Mouse (Mus musculus) thymus, postnatal 25 days (tissue): ENCODE measurements around the gene Coro1c.

Experiments used
- DNase-seq: peaks from one replicate; pipeline ENCODE4 v3.0.0; 2022

Gene Coro1c

DNA sequence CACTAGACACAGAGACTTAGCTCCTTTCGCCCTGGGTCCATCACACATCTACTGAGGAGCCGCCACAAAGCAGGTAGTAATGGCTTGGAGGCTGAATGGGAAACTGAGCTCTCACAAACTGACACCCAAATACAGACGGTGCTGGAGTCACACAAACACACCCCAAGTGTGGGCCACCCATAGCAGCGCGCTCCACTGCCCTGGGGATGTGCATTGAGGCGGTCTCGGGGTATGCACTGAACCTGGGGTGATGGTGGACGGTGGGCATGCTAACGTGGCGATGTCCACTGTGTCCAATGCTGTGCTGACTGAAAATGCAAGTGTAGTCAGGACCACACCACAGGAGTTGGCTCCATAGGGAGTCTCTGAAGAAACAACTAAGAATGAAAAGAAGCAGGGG is 53.4 kb downstream of the Coro1c start:
- no peak for DNase-seq

DNA sequence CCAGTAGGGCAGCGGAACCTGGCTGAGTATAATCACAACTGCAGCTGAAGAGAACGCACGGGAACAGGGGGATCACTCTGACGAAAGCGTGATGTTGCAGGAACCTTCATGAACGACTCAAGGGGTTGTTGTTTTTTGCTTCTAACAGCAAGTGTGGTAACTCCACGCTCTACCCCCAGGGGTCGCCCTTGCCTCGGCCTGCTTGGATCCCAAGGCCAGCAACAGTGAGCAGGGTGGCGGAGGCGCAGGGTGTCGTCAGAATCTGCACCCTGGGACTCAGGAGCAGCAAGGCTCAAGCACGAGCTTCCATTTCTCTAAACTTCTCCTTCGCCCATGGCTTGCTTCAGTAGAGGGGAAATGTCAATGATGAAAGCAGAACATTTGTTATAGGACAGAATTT is 54.1 kb downstream of the Coro1c start:
- DNase-seq = peak; percentile 89

DNA sequence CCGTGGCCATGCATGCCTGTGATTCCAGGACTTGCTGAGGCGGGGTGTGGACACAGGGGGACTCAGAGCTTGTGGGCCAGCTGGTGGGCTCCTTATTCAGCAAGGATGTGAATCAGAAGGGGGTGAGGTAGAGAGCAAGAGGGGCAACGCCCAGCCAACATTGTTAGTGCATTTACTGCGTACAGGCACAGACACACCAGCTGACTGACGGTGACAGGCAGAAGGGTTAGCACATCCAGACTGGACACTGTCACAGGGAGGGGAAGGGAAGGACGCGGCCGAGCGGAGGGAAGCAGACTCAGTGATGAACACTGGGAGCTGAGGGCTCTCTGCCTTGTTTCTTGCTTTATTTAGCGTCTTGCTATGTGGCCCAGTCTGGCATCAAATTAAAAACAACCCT is 55.0 kb downstream of the Coro1c start:
- DNase-seq = no peak

DNA sequence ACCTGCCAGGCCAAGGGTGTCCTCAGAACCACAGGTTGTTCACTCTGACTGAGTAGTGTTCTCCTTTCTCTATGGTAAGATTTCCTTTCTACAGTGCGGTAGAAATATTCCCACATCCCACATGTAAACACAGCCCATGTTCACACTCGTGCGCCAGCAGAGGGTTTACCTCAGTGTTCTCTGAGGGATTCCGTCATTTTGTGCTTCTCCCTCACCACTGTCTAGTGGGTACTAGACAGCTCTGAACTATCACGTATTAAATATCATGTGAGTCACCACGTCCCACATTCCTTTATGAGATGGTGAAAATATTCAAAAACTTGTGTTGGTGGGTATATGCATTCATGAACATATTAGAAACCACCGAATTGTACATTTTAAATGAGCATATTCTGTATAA is 56.1 kb downstream of the Coro1c start:
- no peak for DNase-seq

DNA sequence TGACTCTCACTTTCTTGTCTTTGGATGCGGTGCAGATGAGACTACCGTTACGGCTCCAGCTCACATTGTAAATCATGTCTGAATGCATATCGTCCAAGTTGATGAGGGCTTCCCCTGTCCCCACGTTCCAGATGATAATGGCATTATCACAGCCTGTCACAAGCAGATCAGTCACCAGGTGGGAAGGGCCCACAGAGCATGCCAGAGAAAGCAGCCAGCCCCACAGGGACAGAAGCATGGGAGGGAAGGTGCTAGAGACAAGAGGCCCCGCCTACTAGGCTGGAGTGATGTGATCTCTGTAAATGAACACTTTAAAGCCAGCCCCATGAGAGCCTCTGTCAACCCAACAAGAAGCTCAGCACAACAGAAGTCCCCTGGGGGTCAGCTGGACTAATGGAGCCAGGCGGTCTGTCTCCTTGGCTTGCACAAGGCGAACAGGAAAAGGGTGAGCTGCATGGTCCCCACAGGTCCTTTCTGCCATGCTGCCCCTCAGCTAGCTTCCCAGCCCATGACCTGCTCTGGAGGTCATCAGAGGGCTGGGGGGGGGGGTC is 57.8 kb downstream of the Coro1c start:
- DNase-seq = no peak

DNA sequence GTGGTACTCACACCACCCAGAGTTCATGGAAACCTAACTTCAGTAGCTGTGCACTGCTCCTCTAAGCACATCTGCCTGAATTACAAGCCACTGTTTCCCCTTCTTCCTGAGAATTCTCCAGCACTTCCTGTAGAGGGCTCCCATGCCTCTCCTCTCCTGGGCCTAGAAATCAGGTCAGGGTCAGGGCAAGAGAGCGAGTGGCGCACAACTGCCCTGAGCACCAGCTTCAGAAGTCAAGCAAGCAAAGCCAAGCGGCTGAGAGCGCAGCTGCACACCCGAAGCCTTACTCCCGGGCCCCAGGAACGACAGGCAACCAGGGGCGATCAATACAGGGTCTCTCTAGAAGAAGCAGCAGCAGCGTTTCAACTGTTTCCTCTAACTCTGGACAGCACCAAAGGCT is 60.9 kb downstream of the Coro1c start:
- DNase-seq = no peak

DNA sequence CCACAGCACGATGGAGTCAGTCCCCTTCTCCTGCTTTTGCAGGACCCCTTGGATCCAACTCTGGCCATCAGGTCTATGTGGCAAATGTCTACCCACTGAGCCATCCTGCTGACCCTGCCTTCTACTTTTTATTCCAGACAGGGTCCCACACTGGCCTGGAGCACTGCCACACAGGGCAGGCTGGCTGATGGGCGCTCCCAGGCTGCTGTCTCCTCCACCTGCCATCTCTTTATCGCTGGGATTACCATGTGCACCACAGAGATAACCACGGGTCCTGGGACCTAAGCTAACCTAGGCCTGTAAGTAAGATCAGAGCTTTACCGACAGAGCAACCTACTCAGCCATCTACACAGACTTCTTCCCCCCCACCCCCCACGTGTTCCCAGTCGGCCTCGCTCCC is 61.9 kb downstream of the Coro1c start:
- DNase-seq = no peak

DNA sequence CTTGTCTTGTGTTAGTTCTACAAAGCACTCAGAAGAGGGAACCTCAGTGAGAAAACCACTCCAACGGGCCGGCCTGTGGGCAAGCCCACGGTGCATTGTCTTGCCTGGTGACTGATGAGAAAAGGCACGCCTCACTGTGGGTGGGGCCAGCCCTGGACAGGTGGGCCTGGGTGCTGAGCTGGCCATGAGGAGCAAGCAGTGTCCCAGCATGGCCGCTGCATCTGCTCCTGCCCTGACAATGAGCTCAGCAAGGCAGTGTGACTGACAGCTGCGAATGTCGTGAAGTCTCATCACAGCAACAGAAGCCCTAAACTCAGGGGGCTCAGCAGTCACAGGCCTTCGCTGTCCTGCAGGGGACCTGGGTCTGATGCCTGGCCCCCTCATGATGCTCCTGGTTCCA is 62.9 kb downstream of the Coro1c start:
- DNase-seq = no peak

DNA sequence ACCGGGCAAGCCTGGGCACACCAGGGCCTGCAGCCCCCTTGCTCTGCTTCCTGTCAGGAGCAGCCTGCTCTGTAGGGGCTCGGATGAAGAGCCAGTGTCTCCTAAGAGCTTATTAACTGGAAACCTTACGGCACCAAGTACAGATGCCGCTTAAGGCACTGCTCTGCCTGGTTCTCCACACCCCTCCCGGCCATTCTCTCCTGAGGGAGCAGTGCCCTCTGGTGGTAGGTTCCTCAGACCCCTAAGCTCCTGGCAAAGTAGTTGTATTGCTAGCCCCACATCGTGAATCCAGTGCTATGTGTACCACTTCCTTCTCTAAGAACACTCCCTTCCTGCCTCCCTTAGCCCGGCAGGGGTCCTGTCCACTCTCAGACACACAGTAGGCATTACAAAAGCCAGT is 63.8 kb downstream of the Coro1c start:
- DNase-seq = peak; percentile 92

DNA sequence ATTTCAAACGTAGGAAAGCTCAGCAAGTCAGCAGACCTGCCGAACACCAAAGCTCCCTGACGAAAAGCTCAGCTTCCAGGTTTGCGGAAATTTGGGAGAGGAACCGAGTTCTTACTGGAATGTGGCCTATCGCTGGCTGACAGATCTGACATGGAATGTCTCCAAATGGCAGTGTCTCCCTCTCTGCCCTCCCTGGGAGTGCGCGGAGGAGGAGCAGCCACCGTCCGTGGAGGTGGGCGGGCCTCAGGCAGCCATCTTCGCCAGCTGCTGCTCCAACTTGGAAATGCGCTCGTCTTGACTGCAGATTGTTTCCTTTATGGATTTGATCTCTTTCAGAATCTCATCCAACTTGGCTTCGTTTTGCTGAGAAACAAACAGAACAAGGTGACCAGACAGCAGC is 64.5 kb downstream of the Coro1c start:
- DNase-seq = no peak

DNA sequence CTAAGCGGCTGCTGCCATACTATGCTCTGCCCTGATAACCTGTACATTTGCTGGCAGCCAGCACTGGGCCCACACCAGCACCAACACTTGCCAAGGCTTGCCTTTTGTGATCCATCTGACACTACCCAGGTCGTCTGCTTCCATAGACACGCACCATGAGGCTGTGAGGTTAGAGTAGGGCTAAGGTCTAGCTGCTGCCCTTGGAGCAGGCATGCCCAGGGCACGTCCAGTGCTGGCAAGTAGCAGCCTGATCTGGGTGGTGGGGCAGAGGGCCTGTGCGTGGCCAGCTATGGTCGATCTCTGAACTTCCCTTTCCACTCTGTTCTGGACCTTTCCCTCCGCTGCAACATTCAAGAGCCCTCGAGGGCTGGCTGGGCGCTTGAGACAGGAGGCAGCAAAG is 65.7 kb downstream of the Coro1c start:
- no peak for DNase-seq

DNA sequence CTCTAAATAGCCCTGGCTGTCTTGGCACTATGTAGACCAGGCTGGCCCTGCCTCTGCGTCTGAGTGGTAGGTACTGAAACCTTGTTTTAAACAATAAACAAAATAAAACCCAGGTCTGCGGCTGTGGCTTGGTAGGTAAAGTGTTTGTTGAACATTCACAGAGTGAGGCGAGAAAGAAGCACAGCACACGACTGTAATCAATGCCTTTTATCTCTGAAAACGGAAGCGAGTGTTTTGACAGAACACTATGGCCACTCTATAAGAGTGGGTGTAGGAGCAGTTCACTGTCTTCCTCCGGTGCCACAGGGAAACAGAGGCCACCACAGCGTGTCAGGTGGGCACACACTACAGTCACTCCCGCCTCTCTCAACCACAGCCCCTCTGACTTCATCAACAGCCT is 66.3 kb downstream of the Coro1c start:
- peak; percentile 18 for DNase-seq

DNA sequence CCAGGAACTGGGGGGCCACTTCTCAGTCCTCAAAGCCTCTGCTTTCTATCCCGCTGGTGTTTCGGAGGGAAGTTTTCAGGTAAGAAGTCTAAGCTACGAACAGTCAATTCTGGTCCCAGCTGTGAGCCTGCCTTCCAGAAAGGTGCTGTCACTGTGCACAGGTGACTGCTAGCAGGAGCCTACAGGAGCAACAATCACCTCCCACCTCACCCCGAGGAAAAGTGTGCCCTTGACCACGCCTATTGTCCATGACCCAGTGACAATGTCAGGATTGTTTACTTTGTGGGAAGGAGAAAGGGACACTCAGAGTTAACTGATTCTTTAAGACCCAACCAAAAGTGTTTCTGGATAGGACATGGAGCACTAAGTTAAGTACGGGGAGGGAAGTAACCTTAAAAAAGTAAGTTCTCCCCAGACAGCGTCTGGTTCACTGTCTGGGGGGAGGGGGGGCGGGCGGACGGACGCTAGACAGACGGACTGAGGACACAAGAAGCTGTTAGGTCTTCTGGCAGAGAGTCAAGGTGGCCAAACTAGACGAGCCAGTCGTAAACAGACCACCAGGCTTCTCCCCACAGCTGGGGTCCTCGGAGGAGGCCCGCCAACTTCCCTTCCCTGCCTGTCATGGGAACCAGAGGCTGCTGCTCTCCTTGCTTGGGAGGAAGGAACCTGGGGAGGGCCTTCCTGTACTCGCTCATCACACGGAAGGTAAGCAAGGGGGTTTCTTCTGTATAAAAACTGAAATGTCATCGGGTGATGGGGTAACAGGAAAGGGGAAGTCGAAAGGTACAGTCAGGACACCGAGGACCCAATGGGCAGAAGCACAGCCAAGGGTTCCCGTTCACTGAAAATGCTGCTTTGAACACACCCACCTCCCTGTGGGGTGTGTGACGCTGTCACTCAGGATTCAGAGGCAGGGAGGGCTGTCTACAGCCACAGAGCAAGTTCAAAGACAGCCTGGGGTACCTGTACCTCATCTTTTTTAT is 67.0 kb downstream of the Coro1c start:
- DNase-seq = peak; percentile 32

DNA sequence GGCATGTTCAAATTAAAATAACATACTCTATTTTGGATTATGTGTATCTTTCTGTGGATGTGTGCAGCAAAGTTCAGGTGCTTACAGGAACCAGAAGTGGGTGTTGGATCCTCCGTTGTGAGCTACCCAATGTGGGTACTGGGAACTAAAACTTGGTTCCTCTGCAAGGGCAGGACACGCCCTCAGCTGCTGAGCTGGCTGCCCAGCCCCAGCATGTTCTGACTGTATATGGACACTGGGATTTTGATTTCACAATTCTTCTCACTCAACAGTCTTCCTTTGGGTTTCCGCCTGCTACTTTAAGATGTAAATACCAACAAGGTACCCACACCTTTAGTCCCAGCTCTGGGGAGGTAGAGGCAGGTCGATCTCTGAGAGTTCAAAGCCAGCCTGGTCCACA is 68.1 kb downstream of the Coro1c start:
- no peak for DNase-seq

DNA sequence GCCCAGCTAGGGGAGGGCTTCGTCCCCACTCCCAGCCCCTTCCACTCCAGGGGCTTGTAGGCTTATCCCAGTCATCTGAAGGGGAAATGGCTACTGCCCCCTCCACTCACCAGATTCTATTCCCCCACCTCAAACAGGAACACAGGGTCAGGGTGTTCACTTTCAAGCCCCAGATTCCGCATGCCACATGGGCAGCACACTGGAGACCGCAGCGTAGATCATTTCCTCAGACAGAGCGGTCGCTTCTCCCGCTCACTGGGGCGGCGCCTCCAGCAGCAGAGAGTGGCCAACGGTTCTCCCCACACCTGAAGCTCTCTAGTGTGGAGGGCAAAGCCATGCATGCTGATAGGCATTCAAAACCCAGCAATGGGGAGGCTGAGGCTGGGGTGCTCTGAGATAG is 71.6 kb downstream of the Coro1c start:
- peak; percentile 60 for DNase-seq

DNA sequence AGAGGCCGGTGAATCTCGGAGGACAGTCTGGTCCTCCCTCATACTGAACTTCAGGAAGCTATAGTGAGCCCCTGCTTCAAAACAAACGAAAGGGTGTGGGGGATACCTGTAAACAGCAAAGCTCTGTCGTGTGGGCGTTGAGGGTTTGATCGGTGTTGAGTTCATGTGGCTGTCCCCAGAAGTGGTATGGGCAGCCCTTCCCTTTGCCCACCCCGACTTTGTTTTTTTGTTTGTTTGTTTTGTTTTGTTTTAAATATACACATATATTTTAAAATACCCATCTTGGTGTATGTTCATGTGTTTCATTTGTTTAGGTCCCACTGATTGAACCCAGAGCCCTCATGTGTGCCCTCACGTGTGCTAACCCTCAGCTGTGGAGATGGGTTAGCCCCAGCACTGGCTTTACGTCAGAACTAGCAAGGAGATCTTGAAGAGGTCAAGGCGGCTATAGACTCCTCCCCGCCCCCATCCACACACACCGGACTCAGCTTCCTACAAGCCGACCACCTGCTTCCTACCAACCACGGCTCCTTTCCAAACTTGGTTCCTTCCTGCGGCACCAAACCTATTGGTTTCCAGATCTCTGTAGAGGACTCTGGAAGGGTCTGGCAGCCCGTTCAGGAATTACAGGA is 75.1 kb downstream of the Coro1c start:
- peak; percentile 55 for DNase-seq

DNA sequence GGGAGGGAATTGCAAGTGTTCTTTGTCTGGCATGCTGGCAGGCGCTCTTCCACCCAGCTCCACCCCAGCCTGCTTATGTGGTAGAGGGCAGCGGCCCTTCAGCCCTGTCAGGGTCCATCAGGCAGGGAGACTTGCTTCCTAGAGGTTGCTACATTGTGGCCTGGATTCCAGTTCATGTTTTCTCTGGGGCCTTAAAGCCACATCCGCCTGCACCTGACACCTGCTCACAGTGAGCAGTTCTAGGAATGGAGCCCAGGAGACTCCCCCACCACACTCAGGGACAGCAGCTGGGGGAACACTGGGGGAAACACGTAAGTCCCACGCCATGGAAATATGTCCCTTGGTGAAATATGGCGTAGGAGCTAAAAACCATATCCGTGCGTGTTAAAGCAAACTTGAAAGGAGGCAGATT is 76.1 kb downstream of the Coro1c start, which contains the start of gene Selplg:
TSS of gene Selplg (minus strand) at position 155 of the 412 bp plus-strand sequence.
- peak; percentile 89 for DNase-seq

DNA sequence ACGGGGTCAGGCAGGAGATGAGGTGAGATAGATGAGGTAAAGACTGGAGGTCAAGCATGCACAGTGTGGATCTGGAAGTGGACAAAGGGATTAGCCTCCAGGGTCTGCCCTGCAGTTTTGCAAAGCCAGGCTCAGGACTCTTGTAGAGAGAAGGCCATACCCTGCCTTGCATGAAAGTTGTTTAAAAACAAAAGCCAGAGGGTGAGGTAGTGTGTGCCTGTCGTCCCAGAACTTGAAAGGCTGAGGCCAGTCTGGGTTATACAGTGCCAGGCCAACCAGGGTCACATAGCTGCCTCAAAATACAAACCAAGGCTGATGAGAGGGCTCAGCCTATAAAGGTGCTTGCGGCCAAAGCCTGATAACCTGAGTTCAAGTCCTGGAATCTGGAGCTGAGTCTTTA is 76.8 kb downstream of the Coro1c start:
- peak; percentile 56 for DNase-seq

DNA sequence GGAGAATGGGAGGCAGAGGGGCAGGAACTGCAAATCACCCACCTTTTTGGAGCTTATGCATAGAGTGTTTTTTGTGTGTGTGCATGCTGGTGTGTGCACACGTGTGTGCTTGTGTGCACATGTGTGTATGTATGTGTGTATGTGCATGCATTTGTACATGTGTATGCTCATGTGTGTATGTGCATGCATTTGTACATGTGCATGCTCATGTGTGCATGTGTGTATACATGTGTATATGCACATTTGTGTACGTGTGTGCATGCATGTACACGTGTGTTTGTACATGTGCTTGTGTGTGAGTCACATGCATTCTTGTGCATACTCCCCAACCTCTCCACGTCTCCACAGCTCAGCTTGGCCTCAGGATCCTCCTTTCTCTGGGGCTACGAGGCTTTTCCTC is 77.8 kb downstream of the Coro1c start:
- no peak for DNase-seq

DNA sequence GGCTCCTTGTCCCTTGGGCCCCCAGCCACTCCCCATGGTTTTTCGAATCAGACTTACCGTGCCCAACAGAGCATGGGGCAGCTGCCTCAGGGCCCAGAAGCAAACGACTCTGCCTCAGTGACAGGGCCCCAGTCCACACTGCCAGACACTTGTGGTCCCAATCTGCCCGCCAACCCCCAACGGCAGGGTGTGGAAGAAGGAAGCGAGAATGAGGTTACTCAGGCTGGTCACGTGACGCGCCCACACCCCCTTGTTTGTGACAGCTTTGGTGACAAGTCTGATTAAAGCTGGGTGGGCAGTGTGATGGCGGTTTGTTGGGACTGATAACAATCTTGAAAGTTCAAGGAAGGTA is 78.3 kb downstream of the Coro1c start:
- peak; percentile 93 for DNase-seq

DNA sequence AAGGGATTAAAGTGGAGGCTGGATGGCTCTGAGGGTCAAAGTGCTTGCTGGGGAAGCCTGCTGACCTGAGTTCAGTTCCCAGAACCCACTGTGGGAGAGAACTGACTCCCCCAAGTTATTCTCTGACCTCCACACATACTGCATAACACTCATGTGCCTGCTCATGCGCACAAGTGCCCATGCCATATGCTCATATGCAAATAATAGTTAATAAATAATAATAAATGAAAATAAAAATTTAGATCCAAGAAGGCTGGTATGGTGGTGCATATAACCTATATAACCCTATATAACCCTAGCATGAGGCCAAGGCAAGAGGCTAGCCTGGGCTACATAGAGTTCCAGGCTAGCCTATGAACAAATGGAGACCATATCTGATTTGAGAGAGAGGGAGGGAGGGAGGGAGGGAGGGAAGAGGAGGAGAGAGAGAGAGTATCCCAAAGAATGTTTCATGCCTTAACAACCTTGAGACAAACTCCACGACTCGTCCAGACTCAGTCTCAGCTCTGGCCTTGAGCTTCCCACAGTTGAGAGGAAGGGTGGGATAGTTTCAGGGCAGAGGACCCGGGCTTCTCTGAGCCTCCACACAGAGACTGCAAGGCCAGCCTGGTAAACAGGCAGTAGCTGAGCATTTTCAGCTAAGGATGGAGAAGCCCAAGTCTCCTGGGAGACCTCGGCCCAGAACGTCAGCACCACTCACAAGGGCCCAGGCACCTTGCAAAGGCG is 78.8 kb downstream of the Coro1c start:
- DNase-seq = no peak

DNA sequence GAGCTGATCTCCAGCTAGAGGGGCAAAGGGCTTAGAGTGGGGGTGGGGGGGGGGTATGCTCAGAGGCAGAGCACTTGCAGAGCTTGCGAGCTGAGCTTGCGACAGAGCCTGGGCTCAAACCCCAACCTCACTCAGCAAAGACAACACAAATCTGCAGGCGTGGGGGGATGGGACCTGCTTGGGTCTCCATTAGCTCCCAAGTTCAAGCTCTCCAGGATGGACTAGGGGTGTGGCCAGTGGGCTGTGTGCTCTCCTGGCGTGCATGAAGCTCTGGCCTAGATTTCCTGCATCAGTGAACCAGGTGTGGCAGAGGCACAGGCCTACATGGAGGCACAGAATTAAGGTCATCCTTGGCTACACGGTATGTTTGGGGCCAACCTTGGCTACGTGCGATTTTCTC is 80.1 kb downstream of the Coro1c start:
- DNase-seq = peak; percentile 69

DNA sequence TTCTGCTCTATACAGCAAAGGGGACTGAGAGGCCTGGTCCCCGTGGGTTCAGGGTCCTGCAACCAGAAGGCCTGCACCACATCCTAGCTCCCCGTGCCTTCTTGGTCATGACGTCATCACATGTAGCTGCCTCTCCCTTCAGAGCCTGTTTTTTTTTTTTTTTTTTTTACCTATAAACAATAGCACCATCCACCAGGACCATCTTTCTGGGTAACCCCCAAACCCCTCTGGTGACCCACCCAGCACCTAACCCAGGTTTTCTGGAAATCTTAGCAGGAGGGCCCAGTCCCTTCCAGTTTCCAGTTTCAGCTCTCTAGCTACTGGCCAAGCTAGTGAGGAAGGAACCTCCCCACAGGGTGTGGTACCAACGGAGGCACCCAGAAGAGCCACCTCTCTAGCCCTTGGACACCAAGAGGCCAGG is 80.6 kb downstream of the Coro1c start:
- DNase-seq = peak; percentile 51
